Mouse (Mus musculus): ENCODE measurements around the gene Pfkm.

DNA sequence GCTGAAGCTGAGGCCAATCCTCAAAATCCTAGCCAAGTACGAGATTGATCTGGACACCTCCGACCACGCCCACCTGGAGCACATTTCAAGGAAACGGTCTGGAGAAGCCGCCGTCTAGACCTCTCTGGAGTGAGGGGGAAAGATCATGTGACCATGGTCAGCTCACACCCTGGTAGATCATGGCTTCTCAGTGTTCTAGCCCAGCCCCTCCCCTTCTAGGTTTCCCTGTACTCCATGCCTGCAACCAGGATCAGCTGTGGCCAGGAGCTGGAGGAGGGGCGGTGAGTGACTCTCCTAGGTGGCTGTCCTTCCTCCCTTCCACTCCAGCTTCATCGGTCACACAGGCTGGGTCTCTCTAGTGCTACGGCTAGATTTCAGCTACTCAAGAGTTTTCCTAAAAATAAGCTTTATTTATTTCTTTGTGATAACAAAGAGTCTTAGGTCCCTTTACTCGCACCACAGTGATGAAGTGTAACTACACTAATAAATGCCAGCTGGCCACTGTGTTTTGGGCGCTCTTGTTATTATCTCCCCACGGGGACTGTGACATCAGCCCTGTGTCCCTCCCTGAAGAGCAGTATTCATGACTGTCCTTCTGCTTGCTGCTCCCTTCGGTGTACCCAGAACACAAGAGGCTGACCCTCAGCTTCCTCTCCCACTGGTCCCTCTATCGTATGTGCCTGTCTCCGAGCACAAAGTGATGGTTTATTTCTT is 39.7 kb downstream of the Pfkm start:
- no peak for TF ChIP-seq CTCF (IDR thresholded peaks at IDR 0.05)
- no peak for TF ChIP-seq POLR2A (IDR thresholded peaks at IDR 0.05; ENCODE audit: insufficient read depth, low read depth, low read length)

All from heart, adult 2 months (tissue).